ENCODE assay signal across 22 mouse cellular contexts in the genomic region with DNA sequence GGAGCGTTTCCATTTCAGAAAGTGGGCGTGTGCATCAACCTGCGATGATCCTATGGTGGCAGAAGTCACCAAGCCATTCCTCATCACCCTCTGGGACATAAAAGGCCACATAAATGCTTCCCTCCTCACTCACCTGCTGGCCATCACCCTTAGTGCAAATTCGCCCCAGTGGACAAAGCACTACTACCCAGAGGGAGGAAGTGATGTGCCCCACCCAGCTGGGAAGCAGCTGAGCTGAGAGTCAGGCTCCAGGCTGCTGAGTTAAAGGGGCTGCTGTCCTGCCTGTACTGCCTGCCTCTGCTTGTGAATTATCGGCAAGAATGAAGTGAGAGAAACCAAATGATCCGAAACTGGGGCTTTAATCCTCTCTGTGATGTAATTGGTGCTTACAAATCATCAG. TPM values are rescaled to one million over a fixed set of nuclear protein-coding genes. Genes with fewer than 3 reads are reported as not detected.
DNase-seq lines count a peak whose midpoint lies in the region; ATAC-seq lines count a peak whose summit lies in the region.
"Had no signal": no experiment of that assay in that cellular context is flagged by ENCODE, and none has a peak within 500 bp of the region (broad histone marks: within the 10 kb centered on the region; RNA-seq: fewer than 3 reads in every experiment).

No protein-coding gene starts in this region.

- no peak overlapping the region for H3K9ac ChIP-seq in hindbrain, embryonic 13.5 days
- H3K9ac ChIP-seq: embryonic facial prominence, embryonic 15.5 days had no signal

- no peaks in the 10 kb centered on the region for H3K27me3 ChIP-seq in hindbrain, embryonic 10.5 days (ENCODE audit: insufficient read depth, poor library complexity, severe bottlenecking)
- H3K27me3 ChIP-seq in hindbrain, embryonic 13.5 days: no peaks in the 10 kb centered on the region
- no peaks in the 10 kb centered on the region for H3K27me3 ChIP-seq in embryonic facial prominence, embryonic 10.5 days (replicated peaks; ENCODE audit: low read depth, poor library complexity, severe bottlenecking)
- H3K27me3 ChIP-seq: embryonic facial prominence, embryonic 15.5 days had no signal

- no peak for DNase-seq in hindbrain, embryonic 10.5 days (ENCODE audit: low spot score)
- DNase-seq in embryonic facial prominence, embryonic 10.5 days (ENCODE audit: low spot score): no peak
- DNase-seq in frontal cortex, postnatal 14 days (ENCODE audit: low spot score in 2 of 2): no peak
- no peak for DNase-seq in cerebellum, adult 9-10 months
- DNase-seq: adrenal gland, adult 2 months; cerebellum, adult 2 months; cerebellum, postnatal 36 days; gastrocnemius, adult 2 months; kidney, adult 9 months; kidney, postnatal 14 days; lung, adult 18-20 months; lung, postnatal 36 days; right cerebral cortex, adult 18-20 months; right cerebral cortex, postnatal 4 days had no signal

- H3K27ac ChIP-seq in hindbrain, embryonic 10.5 days: peak overlapping the region; percentile 53; the same call in 1 of the 2 replicates
- no peak overlapping the region for H3K27ac ChIP-seq in hindbrain, embryonic 13.5 days
- H3K27ac ChIP-seq in embryonic facial prominence, embryonic 10.5 days (replicated peaks): peak overlapping the region; percentile 36; the same call in 1 of the 2 replicates
- H3K27ac ChIP-seq: embryonic facial prominence, embryonic 15.5 days; hindbrain, postnatal 0 days; layer of hippocampus, adult 2 months had no signal

- no peaks in the 10 kb centered on the region for H3K9me3 ChIP-seq in hindbrain, embryonic 10.5 days
- no peaks in the 10 kb centered on the region for H3K9me3 ChIP-seq in hindbrain, embryonic 13.5 days
- no peaks in the 10 kb centered on the region for H3K9me3 ChIP-seq in embryonic facial prominence, embryonic 10.5 days
- H3K9me3 ChIP-seq: embryonic facial prominence, embryonic 15.5 days had no signal

- H3K4me3 ChIP-seq in hindbrain, embryonic 10.5 days: no peak overlapping the region
- no peak overlapping the region for H3K4me3 ChIP-seq in hindbrain, embryonic 13.5 days
- H3K4me3 ChIP-seq in embryonic facial prominence, embryonic 10.5 days: no peak overlapping the region
- H3K4me3 ChIP-seq: embryonic facial prominence, embryonic 15.5 days; gastrocnemius, adult 2 months; layer of hippocampus, adult 2 months had no signal

- H3K4me1 ChIP-seq in hindbrain, embryonic 10.5 days (replicated peaks): peaks cover 8% of the 10 kb centered on the region
- H3K4me1 ChIP-seq in hindbrain, embryonic 13.5 days (replicated peaks): no peaks in the 10 kb centered on the region
- peaks cover 15% of the 10 kb centered on the region for H3K4me1 ChIP-seq in embryonic facial prominence, embryonic 10.5 days

- no peak overlapping the region for H3K4me2 ChIP-seq in hindbrain, embryonic 13.5 days
- H3K4me2 ChIP-seq: embryonic facial prominence, embryonic 15.5 days; midbrain, embryonic 11.5 days had no signal

- no peaks in the 10 kb centered on the region for H3K36me3 ChIP-seq in hindbrain, embryonic 10.5 days
- H3K36me3 ChIP-seq in hindbrain, embryonic 13.5 days: no peaks in the 10 kb centered on the region
- no peaks in the 10 kb centered on the region for H3K36me3 ChIP-seq in embryonic facial prominence, embryonic 10.5 days (replicated peaks)
- H3K36me3 ChIP-seq: embryonic facial prominence, embryonic 15.5 days had no signal

- 85% methylated on average over 6 of the region's 6 CpGs for WGBS in hindbrain, embryonic 10.5 days
- 81% methylated on average over 6 of the region's 6 CpGs for WGBS in hindbrain, embryonic 13.5 days
- WGBS in embryonic facial prominence, embryonic 10.5 days: 81% methylated on average over 6 of the region's 6 CpGs

- no peak for ATAC-seq in hindbrain, embryonic 13.5 days (ENCODE audit: low FRiP score)
- peak; percentile 60; the same call in 1 of the 2 replicates for ATAC-seq in erythroid progenitor cell, adult 5-6 weeks (replicated peaks; ENCODE audit: low FRiP score, poor library complexity, severe bottlenecking)
- peak; percentile 37 for ATAC-seq in megakaryocyte progenitor cell, adult 5-6 weeks (replicated peaks; ENCODE audit: poor library complexity)
- ATAC-seq: hindbrain, postnatal 0 days; intestine, embryonic 16.5 days had no signal

RNA-seq across cellular contexts. Expression of a gene that starts 49.9 kb away (rescaled TPM):
- polyA plus RNA-seq in hindbrain, embryonic 10.5 days (2016; fragmentation: Nextera tagmentation; extraction: Ambion mirVana): 64.5 and 72.7 TPM in 2 replicates
- polyA plus RNA-seq in hindbrain, embryonic 13.5 days (2015; fragmentation: Nextera tagmentation; extraction: Ambion mirVana): 88.0 and 90.9 TPM in 2 replicates
- polyA plus RNA-seq in embryonic facial prominence, embryonic 10.5 days (2016; fragmentation: Nextera tagmentation; extraction: Ambion mirVana): 52.2 and 53.2 TPM in 2 replicates
- 61.6 and 83.8 TPM in 2 replicates for total RNA-seq in erythroid progenitor cell, adult 5-6 weeks (2015; ENCODE audit: low replicate concordance)
- 139 and 182 TPM in 2 replicates for total RNA-seq in erythroid progenitor cell, adult 5-6 weeks (2017; ENCODE audit: low replicate concordance)
- total RNA-seq in megakaryocyte progenitor cell, adult 5-6 weeks (2015): 4.2 and 4.7 TPM in 2 replicates
- 16.9 and 18.4 TPM in 2 replicates for total RNA-seq in megakaryocyte progenitor cell, adult 5-6 weeks (2017)
